Mouse (Mus musculus): ENCODE results near the gene Smg8. TPM values are rescaled to one million over a fixed set of nuclear protein-coding genes. Genes with fewer than 3 reads are reported as not detected.

Smg8 gene
- 6.9 and 7.6 TPM in 2 replicates for polyA plus RNA-seq (2015; fragmentation: Nextera tagmentation; extraction: Ambion mirVana)

DNA sequence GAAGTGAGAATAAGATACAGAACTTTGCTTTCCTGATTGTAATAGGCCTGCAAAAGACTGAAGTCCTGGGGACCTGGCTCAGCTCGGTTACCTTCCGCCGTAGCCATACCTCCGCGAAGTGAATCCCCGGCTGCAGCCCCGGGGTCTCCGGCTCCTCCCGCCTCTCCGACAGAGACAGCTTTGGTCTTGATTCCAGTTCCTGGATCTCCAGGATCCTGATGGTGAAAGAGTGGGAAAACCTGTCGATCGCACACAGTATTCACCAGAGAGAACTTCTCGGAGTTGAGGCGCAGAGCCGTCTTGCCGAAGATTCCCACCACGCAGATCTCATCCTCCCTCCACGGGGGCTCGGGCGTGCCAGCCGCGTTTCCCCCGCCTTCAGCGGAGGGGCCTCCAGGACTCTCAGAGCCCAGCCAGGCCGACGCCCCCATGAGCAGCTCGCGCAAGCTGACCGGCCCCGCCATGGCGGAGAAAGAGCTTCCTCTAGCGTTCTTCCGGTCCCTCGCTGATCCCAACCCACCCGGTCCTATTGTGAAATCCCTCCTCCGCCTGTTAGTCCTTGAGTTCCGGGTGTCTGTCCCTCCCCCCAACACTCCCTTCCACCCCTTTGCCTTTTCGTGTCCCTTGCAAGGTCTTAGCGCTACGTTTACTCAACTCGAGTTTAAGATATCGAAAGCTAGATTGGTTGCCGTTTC is at the start of gene Smg8:
Gene Smg8, minus strand, starts transcription at position 485 of the 695 bp plus-strand sequence.
- peak; percentile 83 for ATAC-seq (ENCODE audit: insufficient read depth)
- Histone ChIP-seq H3K9me3 (replicated peaks) (no peaks in the 10 kb centered on the region), H3K36me3 (replicated peaks) (peaks cover 47% of the 10 kb centered on the region), H3K4me2 (peak within 1 kb of the TSS; percentile 80), H3K4me3 (replicated peaks) (peak within 1 kb of the TSS; percentile 70), H3K4me1 (replicated peaks) (peaks cover 31% of the 10 kb centered on the region), H3K27me3 (no peaks in the 10 kb centered on the region), H3K27ac (replicated peaks) (peak within 1 kb of the TSS; percentile 69), H3K9ac (peak within 1 kb of the TSS; percentile 78)
- WGBS (ENCODE audit: insufficient replicate concordance), result under 1% methylated on average over 43 of the region's 43 CpGs

DNA sequence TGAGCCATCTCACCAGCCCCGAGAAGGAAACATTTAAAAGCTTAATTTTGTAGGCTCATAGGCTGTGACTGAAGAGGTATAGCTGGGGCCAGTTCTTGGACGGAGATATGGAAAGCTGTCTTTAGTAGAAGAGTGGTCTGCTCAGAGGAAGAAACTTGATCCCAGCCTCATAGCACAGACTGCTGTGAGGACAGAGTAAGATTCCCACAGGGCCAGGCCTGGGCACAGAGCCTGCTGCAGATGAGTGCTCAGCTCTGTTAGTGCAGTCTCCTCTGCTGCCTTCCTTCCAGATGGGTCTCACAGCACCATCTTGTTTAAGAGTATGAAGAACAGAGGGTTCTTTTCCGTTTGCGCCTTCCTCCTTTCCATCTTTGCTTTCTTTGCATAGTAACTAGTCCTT is 49.7 kb upstream of the Smg8 start:
- Histone ChIP-seq H3K9me3 (replicated peaks) (no peaks in the 10 kb centered on the region), H3K9ac (no peak overlapping the region), H3K27me3 (no peaks in the 10 kb centered on the region), H3K4me3 (replicated peaks) (no peak overlapping the region), H3K27ac (replicated peaks) (no peak overlapping the region), H3K36me3 (replicated peaks) (peaks cover 30% of the 10 kb centered on the region), H3K4me1 (replicated peaks) (no peaks in the 10 kb centered on the region), H3K4me2 (no peak overlapping the region)
- no peak for ATAC-seq (ENCODE audit: insufficient read depth)
- 90% methylated on average over 4 of the region's 4 CpGs for WGBS (ENCODE audit: insufficient replicate concordance)

- Histone ChIP-seq H3K36me3 (replicated peaks) (peaks cover 40% of the 10 kb centered on the region), H3K4me2 (peak within 1 kb of the TSS; percentile 91), H3K4me1 (replicated peaks) (peaks cover 27% of the 10 kb centered on the region), H3K9me3 (replicated peaks) (no peaks in the 10 kb centered on the region), H3K27ac (replicated peaks) (peak within 1 kb of the TSS; percentile 91), H3K4me3 (replicated peaks) (peak within 1 kb of the TSS; percentile 99), H3K9ac (peak within 1 kb of the TSS; percentile 91), H3K27me3 (no peaks in the 10 kb centered on the region)
- WGBS (ENCODE audit: insufficient replicate concordance), result under 1% methylated on average over 104 of the region's 105 CpGs
- peak; percentile 96 for ATAC-seq (ENCODE audit: insufficient read depth)
These were observed 40.5 kb upstream of the Smg8 start, which contains the start of gene Trim37 for GRCm38 (mm10) chr11:87126824-87127816. TSS of gene Trim37 (plus strand) at chr11:87127077.

- 2% methylated on average over 12 of the region's 12 CpGs for WGBS (ENCODE audit: insufficient replicate concordance)
- Histone ChIP-seq H3K4me3 (replicated peaks) (peak overlapping the region; percentile 99), H3K27me3 (no peaks in the 10 kb centered on the region), H3K27ac (replicated peaks) (peak overlapping the region; percentile 72), H3K36me3 (replicated peaks) (peaks cover 44% of the 10 kb centered on the region), H3K4me1 (replicated peaks) (peaks cover 27% of the 10 kb centered on the region), H3K9ac (peak overlapping the region; percentile 48), H3K9me3 (replicated peaks) (no peaks in the 10 kb centered on the region), H3K4me2 (peak overlapping the region; percentile 91)
- ATAC-seq (ENCODE audit: insufficient read depth), result no peak
These were observed 39.8 kb upstream of the Smg8 start for GRCm38 (mm10) chr11:87126281-87126823.

DNA sequence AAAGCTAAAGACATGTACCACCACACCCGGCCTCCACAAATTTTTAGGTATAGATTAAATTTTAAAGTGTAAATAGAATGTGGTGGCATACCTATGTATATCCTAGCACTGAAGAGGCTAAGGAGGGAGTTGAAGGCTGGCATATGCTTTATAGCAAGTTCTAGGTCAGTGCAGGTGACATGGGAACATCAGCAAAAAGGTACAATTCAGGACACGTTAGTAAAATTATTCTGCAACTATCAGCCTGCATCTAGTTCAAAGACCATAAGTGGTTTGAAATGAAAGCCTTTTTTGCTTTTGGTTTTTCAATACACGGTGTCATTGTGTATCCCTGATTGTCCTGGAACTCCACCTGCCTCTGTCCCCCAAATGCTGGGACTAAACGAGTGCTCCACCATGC is 39.0 kb upstream of the Smg8 start:
- ATAC-seq (ENCODE audit: insufficient read depth), result no peak
- WGBS (ENCODE audit: insufficient replicate concordance), result 57% methylated on average over 4 of the region's 4 CpGs
- H3K27me3 ChIP-seq, result no peaks in the 10 kb centered on the region
- H3K4me2 ChIP-seq, result peak overlapping the region; percentile 91; the same call in 1 of the 2 replicates
- H3K36me3 ChIP-seq (replicated peaks), result peaks cover 47% of the 10 kb centered on the region
- H3K9ac ChIP-seq, result peak overlapping the region; percentile 19; the same call in 1 of the 2 replicates
- no peak overlapping the region; the same call in 1 of the 2 replicates for H3K27ac ChIP-seq (replicated peaks)
- H3K9me3 ChIP-seq (replicated peaks), result no peaks in the 10 kb centered on the region
- H3K4me1 ChIP-seq (replicated peaks), result peaks cover 27% of the 10 kb centered on the region
- H3K4me3 ChIP-seq (replicated peaks), result no peak overlapping the region

DNA sequence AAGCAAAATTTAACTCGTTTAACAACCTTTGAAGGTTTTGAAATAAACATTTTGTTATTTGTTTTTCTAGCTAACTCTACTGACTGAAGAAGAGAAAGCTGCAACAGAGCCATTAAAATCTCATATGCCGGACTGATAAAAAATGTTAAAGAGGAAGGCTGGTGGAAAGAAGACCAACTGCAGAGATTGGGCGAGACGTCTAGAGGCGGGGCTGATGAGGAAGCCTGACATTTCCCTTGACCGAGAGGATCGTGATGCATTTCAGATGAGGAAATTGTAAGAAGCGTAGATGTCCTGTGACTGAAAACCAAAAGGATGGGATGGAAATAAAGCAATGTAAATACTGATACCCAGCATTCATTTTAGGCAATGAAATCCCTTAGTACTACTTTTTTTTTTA is 35.3 kb upstream of the Smg8 start:
- Histone ChIP-seq H3K4me3 (replicated peaks) (no peak overlapping the region), H3K36me3 (replicated peaks) (peaks cover 71% of the 10 kb centered on the region), H3K9me3 (replicated peaks) (no peaks in the 10 kb centered on the region), H3K27ac (replicated peaks) (no peak overlapping the region), H3K9ac (no peak overlapping the region), H3K4me2 (no peak overlapping the region), H3K27me3 (no peaks in the 10 kb centered on the region), H3K4me1 (replicated peaks) (peaks cover 15% of the 10 kb centered on the region)
- WGBS (ENCODE audit: insufficient replicate concordance), result 68% methylated on average over 8 of the region's 8 CpGs
- ATAC-seq (ENCODE audit: insufficient read depth), result no peak

GRCm38 (mm10) chr11:87110172-87110909 is 23.8 kb upstream of the Smg8 start:
- Histone ChIP-seq H3K36me3 (replicated peaks) (peaks cover 49% of the 10 kb centered on the region), H3K27me3 (no peaks in the 10 kb centered on the region), H3K27ac (replicated peaks) (peak overlapping the region; percentile 92), H3K9me3 (replicated peaks) (no peaks in the 10 kb centered on the region), H3K4me2 (peak overlapping the region; percentile 66), H3K4me3 (replicated peaks) (peak overlapping the region; percentile 99), H3K4me1 (replicated peaks) (peaks cover 24% of the 10 kb centered on the region), H3K9ac (peak overlapping the region; percentile 99)
- WGBS (ENCODE audit: insufficient replicate concordance), result 5% methylated on average over 9 of the region's 9 CpGs
- ATAC-seq (ENCODE audit: insufficient read depth), result no peak

GRCm38 (mm10) chr11:87109519-87110171 is 23.1 kb upstream of the Smg8 start:
- peak overlapping the region; percentile 99 for H3K4me3 ChIP-seq (replicated peaks)
- no peak for ATAC-seq (ENCODE audit: insufficient read depth)
- peak overlapping the region; percentile 99 for H3K9ac ChIP-seq
- H3K36me3 ChIP-seq (replicated peaks), result peaks cover 49% of the 10 kb centered on the region
- peak overlapping the region; percentile 66 for H3K4me2 ChIP-seq
- H3K27ac ChIP-seq (replicated peaks), result peak overlapping the region; percentile 92
- H3K9me3 ChIP-seq (replicated peaks), result no peaks in the 10 kb centered on the region
- under 1% methylated on average over 42 of the region's 42 CpGs for whole genome bisulfite sequencing (ENCODE audit: insufficient replicate concordance)
- H3K27me3 ChIP-seq, result no peaks in the 10 kb centered on the region
- peaks cover 24% of the 10 kb centered on the region for H3K4me1 ChIP-seq (replicated peaks)

DNA sequence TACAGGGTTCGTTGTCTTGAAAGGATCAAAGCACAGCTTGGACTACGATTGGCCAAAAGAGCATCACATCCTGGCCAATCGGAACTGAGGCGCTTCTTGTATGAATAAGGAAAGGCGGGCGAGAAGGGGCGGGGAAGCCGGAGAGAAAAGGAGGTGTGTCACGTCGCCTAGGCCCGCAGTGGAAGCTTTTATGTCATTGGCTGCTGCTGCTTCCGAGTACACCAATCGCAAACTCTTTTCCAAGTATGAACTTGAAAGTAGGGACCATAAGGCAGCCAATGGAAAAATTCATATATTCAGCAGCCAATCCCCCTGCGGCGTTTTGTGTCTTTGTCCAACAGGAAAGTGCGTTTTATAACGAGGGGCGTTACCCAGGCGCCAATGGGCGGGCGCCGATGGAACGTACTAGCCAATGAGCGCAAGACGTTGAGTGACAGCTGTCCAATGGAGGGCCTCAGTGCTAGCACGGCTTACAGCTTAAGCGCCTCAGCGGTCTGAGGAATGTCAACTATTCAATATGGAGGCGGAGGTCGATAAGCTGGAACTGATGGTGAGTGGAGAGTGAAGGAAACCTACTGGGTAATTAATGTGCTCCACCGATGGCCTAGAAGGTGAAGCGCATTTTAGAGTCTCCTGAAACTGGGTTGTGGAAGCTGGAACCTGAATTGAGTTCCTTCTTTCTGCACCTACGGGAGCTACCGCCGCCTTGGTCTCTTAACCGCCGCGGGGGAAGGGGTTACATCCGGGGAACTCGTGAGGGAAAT is 22.4 kb upstream of the Smg8 start, which contains the start of gene Ska2:
Gene Ska2, plus strand, starts transcription at position 480 of the 764 bp plus-strand sequence.
- Histone ChIP-seq H3K9ac (peak within 1 kb of the TSS; percentile 99), H3K9me3 (replicated peaks) (no peaks in the 10 kb centered on the region), H3K27ac (replicated peaks) (peak within 1 kb of the TSS; percentile 92), H3K36me3 (replicated peaks) (peaks cover 49% of the 10 kb centered on the region), H3K4me2 (peak within 1 kb of the TSS; percentile 67), H3K4me1 (replicated peaks) (peaks cover 24% of the 10 kb centered on the region), H3K4me3 (replicated peaks) (peak within 1 kb of the TSS; percentile 99), H3K27me3 (no peaks in the 10 kb centered on the region)
- WGBS (ENCODE audit: insufficient replicate concordance), result under 1% methylated on average over 40 of the region's 40 CpGs
- peak; percentile 97 for ATAC-seq (ENCODE audit: insufficient read depth)

Measured in liver, embryonic 15.5 days (tissue).